Mouse (Mus musculus) midbrain, embryonic 15.5 days (tissue): ENCODE measurements around the gene Lims1. TPM values are rescaled to one million over a fixed set of nuclear protein-coding genes. Genes with fewer than 3 reads are reported as not detected.

ENCODE experiments used
- ATAC-seq: fragments of 200-750 bp; cut with Nextera tagmentation; replicated peaks from 2 replicates; pipeline ENCODE4 v1.8.0; 2017; ENCODE audit warnings: moderate TSS enrichment
- H3K27ac ChIP-seq: fragments of 300-500 bp; sonication (generic); 2 replicates; pipeline ENCODE4 v1.5.1; 2015; ENCODE audit warnings: mild to moderate bottlenecking, inconsistent platforms
- H3K27me3 ChIP-seq: fragments of 300-500 bp; sonication (generic); replicated peaks from 2 replicates; pipeline ENCODE4 v1.6.1; 2015; ENCODE audit warnings: inconsistent platforms
- H3K36me3 ChIP-seq: fragments of 300-500 bp; sonication (generic); replicated peaks from 2 replicates; pipeline ENCODE4 v1.6.1; 2015; ENCODE audit warnings: inconsistent platforms
- H3K4me1 ChIP-seq: fragments of 300-500 bp; sonication (generic); 2 replicates; pipeline ENCODE4 v1.6.1; 2015; ENCODE audit warnings: inconsistent platforms
- H3K4me2 ChIP-seq: fragments of 300-500 bp; sonication (generic); 2 replicates; pipeline ENCODE4 v1.6.1; 2015; ENCODE audit warnings: inconsistent platforms, mild to moderate bottlenecking, moderate library complexity
- H3K4me3 ChIP-seq: fragments of 300-500 bp; sonication (generic); 2 replicates; pipeline ENCODE4 v1.5.1; 2015; ENCODE audit warnings: mild to moderate bottlenecking, inconsistent platforms
- H3K9ac ChIP-seq: fragments of 300-500 bp; sonication (generic); 2 replicates; pipeline ENCODE4 v1.6.1; 2015; ENCODE audit warnings: mild to moderate bottlenecking, inconsistent platforms
- H3K9me3 ChIP-seq: fragments of 300-500 bp; sonication (generic); 2 replicates; pipeline ENCODE4 v1.6.1; 2016; ENCODE audit warnings: inconsistent platforms
- WGBS: fragments of 180-500 bp; shearing (Covaris S2); methylation state at CpG from one replicate; pipeline ENCODE4 v1.1.7; 2015; ENCODE audit warnings: mixed read lengths; 5-methylcytosine and 5-hydroxymethylcytosine counted together
- polyA plus RNA-seq: library from polyadenylated mRNA; unstranded; fragments of >200 nt; fragmentation: Nextera tagmentation; extraction: Ambion mirVana; gene quantifications from 2 replicates; pipeline ENCODE4 v1.2.1, GENCODE M21; 2015

The Lims1 gene
- polyA plus RNA-seq, 1 experiment from 2014 or later = 52.6 TPM

DNA sequence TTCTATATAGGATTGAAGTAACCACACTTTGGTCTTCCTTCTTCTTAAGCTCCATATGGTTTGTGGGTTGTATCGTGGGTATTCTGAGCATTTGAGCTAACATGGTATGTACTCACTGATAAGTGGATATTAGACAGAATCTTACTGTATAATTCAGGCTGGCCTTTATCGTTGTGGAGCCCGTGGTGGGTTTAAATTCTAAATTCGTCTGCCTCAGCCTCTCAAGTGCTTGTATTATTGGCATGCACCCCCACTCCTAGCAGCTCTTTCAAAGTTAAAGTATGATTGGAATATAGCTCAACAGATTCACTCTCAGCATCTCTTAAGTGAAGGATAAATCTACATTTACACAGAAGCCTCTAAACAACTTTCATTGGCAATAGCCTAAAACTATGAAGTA is 69.2 kb downstream of the Lims1 start:
- H3K4me2 ChIP-seq = no peak overlapping the region
- no peaks in the 10 kb centered on the region for H3K9me3 ChIP-seq
- no peak for ATAC-seq
- no peaks in the 10 kb centered on the region for H3K27me3 ChIP-seq
- H3K4me3 ChIP-seq = no peak overlapping the region
- no peaks in the 10 kb centered on the region for H3K36me3 ChIP-seq
- 91% methylated on average over 4 of the region's 4 CpGs for WGBS
- H3K4me1 ChIP-seq = peaks cover 6% of the 10 kb centered on the region; the same call in 1 of the 2 replicates
- no peak overlapping the region for H3K27ac ChIP-seq
- no peak overlapping the region for H3K9ac ChIP-seq

DNA sequence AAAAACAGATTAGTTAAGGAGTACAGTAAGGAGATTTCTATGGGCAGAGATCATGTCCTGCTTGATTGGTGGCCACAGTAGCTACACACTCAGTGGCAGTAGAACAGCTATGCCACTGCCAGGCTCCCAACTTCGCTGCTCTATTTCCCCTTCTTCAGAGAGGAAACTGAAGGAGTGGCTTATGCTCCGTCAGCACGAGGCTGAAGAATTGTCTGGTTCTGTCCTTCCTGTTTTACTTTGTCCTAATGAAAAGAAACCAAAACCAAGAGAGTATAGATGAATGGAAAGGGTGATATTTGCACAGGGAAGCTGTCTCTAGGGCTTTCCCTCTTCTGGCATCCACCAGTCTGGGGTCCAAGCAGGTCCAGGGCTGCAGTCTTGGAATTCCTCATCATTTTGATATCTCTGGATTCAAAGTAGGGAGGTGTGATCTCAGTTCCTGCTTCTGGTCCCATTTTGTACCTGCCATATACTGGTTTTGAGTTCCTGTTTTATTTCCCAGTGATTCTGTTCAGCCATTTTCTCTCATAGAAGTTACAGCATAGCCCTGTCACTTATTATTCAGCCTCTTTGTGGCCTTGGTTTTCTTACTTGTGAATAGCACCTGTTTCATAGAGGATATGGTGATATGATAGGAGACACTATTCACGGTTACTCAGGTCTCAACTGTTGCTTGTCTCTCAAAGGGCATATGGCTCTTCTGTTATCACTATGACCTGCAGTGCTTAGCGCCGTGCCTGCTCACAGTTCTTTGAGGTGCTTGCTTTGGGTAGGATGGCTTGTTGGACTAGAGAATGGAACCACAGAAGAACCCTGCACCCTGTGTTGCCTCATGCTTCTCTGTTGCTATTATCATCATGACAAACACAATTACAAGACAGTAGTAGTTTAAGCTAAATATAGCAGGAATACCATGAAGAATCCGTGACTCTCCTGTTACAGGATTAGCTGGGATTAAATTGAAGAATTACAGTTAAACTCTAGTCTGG is 70.1 kb downstream of the Lims1 start:
- H3K4me3 ChIP-seq = no peak overlapping the region
- H3K27ac ChIP-seq = no peak overlapping the region
- H3K4me1 ChIP-seq = peaks cover 6% of the 10 kb centered on the region; the same call in 1 of the 2 replicates
- H3K36me3 ChIP-seq = no peaks in the 10 kb centered on the region
- no peak overlapping the region for H3K9ac ChIP-seq
- H3K4me2 ChIP-seq = no peak overlapping the region
- 82% methylated on average over 7 of the region's 7 CpGs for WGBS
- ATAC-seq = no peak
- H3K27me3 ChIP-seq = no peaks in the 10 kb centered on the region
- no peaks in the 10 kb centered on the region for H3K9me3 ChIP-seq

DNA sequence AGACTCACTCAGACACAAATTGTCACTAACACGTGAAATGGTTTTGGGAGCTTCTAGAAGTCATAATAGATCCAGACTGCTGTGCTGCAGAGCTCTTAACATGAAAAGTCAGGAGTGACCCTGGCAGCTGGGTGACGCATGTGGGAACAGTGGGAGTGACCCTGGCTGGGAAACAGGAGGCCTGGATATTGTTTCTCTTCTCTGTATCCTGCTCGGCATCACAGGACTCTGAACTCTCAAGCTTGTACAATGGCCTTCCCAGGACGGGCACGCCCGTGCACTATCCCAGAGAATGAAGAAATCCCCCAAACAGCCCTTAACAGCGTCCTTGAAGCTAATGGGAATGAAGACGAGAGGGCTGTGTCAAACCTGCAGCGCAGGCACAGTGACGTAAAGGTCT is 70.9 kb downstream of the Lims1 start:
- no peaks in the 10 kb centered on the region for H3K27me3 ChIP-seq
- H3K9me3 ChIP-seq = no peaks in the 10 kb centered on the region
- no peaks in the 10 kb centered on the region for H3K36me3 ChIP-seq
- 0 out of 2 replicates have a peak, but pooled peaks have one; percentile 46 for ATAC-seq
- no peak overlapping the region for H3K9ac ChIP-seq
- no peak overlapping the region for H3K4me2 ChIP-seq
- WGBS = 64% methylated on average over 10 of the region's 10 CpGs
- no peak overlapping the region for H3K4me3 ChIP-seq
- H3K27ac ChIP-seq = no peak overlapping the region
- H3K4me1 ChIP-seq = peaks cover 6% of the 10 kb centered on the region; the same call in 1 of the 2 replicates

DNA sequence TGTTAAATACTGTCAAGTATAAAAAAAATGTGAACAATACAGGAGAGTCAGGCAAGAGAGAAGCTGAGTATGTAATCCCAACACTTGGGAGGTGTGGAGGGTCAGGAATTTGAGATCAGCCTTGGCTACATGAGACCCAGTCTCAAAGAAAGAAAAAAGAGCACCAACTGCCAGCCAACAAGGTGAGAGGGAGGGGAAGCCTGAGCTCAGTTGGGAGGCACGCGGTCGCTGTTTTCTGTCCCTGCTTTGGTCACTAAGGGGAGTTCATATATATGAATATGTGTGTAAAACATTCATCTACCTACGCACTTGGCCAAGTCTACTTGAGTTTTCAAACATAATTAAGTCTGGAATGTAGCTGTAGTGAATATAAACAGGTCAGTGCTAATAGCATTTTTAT is 72.0 kb downstream of the Lims1 start:
- WGBS = 89% methylated on average over 4 of the region's 4 CpGs
- no peak overlapping the region for H3K27ac ChIP-seq
- no peaks in the 10 kb centered on the region for H3K36me3 ChIP-seq
- ATAC-seq = no peak
- H3K9ac ChIP-seq = no peak overlapping the region
- no peaks in the 10 kb centered on the region for H3K27me3 ChIP-seq
- H3K4me2 ChIP-seq = no peak overlapping the region
- H3K9me3 ChIP-seq = no peaks in the 10 kb centered on the region
- no peak overlapping the region for H3K4me3 ChIP-seq
- H3K4me1 ChIP-seq = peaks cover 6% of the 10 kb centered on the region; the same call in 1 of the 2 replicates

DNA sequence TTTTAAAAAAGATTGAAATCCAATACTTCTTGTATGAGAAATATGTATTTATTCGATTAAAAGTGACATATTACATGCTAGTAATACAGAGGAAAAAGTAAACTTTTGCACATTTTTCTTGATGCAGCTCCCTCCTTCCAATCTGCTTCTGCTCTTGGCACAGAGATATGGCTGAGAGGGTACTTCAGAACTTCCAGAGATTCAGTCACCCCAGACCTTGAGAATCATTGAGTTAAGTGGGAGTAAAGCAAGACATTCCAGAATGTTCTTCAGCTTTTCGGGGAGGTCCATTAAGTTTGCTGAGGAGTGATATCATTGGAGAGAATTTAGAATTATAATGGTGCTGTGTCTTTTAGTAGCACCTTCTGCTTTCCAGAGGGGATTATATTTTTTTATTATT is 72.5 kb downstream of the Lims1 start:
- no peaks in the 10 kb centered on the region for H3K36me3 ChIP-seq
- H3K27me3 ChIP-seq = no peaks in the 10 kb centered on the region
- H3K4me2 ChIP-seq = no peak overlapping the region
- ATAC-seq = no peak
- 98% methylated on average over 2 of the region's 2 CpGs for WGBS
- H3K4me1 ChIP-seq = peaks cover 6% of the 10 kb centered on the region; the same call in 1 of the 2 replicates
- H3K9me3 ChIP-seq = no peaks in the 10 kb centered on the region
- H3K27ac ChIP-seq = no peak overlapping the region
- H3K4me3 ChIP-seq = no peak overlapping the region
- H3K9ac ChIP-seq = no peak overlapping the region

DNA sequence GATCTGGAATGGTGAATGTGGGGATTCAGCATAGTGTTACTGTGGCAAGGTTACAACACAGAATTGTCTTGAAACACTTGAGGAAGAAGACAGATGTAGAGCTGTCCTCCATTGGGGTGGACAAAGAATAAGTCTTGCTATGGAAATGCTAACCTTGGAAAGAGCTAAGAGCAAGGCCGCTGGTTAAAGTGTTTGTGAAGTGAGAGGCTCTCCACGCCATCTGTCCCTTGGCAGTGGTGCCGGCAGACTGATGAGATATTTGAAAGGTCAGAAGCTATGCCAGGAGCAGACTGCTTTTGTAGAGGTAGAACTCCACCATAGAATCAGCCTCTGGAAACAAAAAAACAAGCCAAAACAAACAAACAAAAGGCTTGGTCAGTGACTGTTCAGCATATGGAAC is 73.3 kb downstream of the Lims1 start:
- H3K4me2 ChIP-seq = no peak overlapping the region
- no peak overlapping the region for H3K9ac ChIP-seq
- ATAC-seq = no peak
- H3K4me1 ChIP-seq = peaks cover 6% of the 10 kb centered on the region; the same call in 1 of the 2 replicates
- no peaks in the 10 kb centered on the region for H3K27me3 ChIP-seq
- H3K36me3 ChIP-seq = peaks cover 3% of the 10 kb centered on the region; the same call in 1 of the 2 replicates
- no peak overlapping the region for H3K4me3 ChIP-seq
- no peak overlapping the region for H3K27ac ChIP-seq
- WGBS = 79% methylated on average over 3 of the region's 3 CpGs
- no peaks in the 10 kb centered on the region for H3K9me3 ChIP-seq

DNA sequence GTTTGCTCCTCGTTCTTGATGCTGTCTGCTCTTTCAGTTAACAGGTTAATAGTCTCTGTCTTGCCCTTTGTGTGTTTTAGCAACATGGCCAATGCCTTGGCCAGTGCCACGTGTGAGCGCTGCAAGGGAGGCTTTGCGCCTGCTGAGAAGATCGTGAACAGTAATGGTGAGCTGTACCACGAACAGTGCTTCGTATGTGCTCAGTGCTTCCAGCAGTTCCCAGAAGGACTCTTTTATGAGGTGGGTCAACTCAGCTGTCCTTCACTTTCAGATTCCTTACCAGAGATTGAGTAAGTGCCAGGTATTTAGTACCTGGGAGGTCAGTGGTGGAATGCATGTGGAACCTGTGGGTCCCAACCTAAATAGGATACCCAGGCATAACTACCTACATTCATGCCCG is 75.7 kb downstream of the Lims1 start:
- Histone ChIP-seq H3K27me3 (no peaks in the 10 kb centered on the region), H3K9me3 (no peaks in the 10 kb centered on the region), H3K4me3 (no peak overlapping the region), H3K4me1 (peaks cover 6% of the 10 kb centered on the region; the same call in 1 of the 2 replicates), H3K4me2 (no peak overlapping the region), H3K36me3 (peaks cover 3% of the 10 kb centered on the region; the same call in 1 of the 2 replicates), H3K9ac (no peak overlapping the region), H3K27ac (no peak overlapping the region)
- 95% methylated on average over 8 of the region's 8 CpGs for WGBS
- ATAC-seq = no peak

DNA sequence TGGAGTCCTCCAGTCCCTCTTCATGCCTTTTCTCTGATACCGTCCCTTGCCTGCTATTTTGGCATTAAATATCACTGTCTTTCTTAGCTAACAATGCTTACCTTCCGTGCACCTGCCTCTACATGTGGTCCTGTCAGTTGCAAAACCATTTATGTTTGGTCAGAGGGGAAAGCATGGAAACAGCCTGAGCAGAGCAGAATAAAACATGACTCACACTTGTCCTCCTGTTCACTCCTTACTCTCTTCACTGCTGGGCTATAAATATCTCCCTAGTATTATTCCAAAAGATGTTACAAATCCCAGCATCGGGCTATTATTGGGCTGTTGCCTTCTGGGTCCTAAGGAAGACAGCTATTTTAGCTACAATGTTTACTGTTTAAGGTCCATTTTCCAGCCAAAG is 78.6 kb downstream of the Lims1 start:
- H3K4me1 ChIP-seq = no peaks in the 10 kb centered on the region
- H3K27me3 ChIP-seq = no peaks in the 10 kb centered on the region
- H3K27ac ChIP-seq = no peak overlapping the region
- H3K4me3 ChIP-seq = no peak overlapping the region
- H3K36me3 ChIP-seq = peaks cover 3% of the 10 kb centered on the region; the same call in 1 of the 2 replicates
- no peak overlapping the region for H3K4me2 ChIP-seq
- ATAC-seq = no peak
- no peaks in the 10 kb centered on the region for H3K9me3 ChIP-seq
- no peak overlapping the region for H3K9ac ChIP-seq
- WGBS = 91% methylated on average over 3 of the region's 3 CpGs

DNA sequence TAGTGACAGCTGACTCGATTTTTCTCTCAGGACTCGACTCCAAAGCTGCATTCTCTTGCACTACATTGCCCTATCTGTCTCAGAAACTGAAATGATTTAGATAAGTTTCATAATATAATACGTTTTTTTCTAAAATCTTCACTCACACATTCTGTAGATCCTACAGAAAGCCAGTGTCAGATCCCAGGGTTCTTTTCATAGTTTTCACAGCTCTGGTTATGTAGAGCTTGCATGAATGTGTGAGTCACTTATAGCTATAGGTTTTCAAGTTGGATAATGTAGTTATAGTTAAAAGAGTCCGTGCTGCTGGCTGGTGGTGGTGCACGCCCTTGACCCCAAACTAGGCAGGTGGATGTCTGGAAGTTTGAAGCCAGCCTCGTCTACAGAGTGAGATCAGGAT is 81.4 kb downstream of the Lims1 start:
- WGBS = 97% methylated on average over 6 of the region's 6 CpGs
- H3K36me3 ChIP-seq = peaks cover 5% of the 10 kb centered on the region; the same call in 1 of the 2 replicates

DNA sequence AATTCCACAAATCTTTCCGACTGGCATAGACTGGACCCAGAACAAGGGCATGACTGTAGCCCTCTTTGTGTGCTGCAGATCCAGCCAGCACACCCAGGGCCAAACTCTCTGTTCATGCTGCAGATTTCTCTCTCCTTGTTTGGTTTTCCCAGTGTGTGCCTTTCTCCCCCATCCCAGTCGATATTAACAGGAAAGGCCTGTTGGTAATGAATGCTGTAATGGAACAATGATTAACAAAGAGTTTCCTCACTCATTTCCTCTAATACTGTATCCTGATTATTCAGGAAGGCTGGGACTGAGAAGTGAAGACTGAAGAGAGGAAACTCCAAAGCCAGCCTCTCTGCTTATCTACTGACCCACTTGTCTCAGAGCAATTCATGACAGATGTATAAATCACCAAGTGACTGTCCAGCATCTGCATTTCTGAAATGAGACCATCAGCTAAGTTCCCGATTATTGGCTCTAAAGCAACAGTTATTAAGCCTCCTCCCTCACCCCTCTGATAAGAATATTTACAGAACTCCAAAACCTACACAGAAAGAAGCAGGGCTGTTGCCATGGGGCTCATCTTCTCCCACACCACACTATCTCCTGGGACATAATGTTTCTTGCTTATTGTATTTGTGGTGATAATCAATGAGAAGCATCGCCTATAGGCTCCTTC is 82.2 kb downstream of the Lims1 start:
- H3K36me3 ChIP-seq = peaks cover 7% of the 10 kb centered on the region; the same call in 1 of the 2 replicates

More for the DNA sequence above, 81.4 kb downstream of the Lims1 start:
- Histone ChIP-seq H3K27me3 (no peaks in the 10 kb centered on the region), H3K4me1 (no peaks in the 10 kb centered on the region), H3K4me2 (no peak overlapping the region), H3K9ac (no peak overlapping the region), H3K4me3 (no peak overlapping the region), H3K9me3 (no peaks in the 10 kb centered on the region), H3K27ac (no peak overlapping the region)
- no peak for ATAC-seq

DNA sequence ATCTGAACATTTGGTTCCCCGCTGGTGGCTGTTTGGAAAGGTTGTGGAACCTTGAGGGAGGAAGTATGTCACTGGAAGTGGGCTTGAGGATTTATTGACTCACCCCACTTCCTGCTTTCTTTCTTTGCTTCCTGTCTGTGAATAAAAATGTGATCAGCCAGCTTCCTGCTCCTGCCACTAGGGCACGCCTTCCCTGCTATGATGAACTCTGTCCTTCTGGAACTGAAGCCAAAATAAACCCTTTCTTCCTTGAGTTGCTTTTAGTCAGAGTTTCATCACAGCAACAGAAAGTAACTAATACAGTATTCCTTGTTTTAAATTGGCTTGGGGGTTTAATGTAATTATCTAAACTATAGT is 82.7 kb downstream of the Lims1 start:
- no peak for ATAC-seq
- no peaks in the 10 kb centered on the region for H3K27me3 ChIP-seq
- H3K4me1 ChIP-seq = no peaks in the 10 kb centered on the region
- H3K4me3 ChIP-seq = no peak overlapping the region
- H3K36me3 ChIP-seq = peaks cover 6% of the 10 kb centered on the region; the same call in 1 of the 2 replicates
- no peak overlapping the region for H3K4me2 ChIP-seq
- H3K9me3 ChIP-seq = no peaks in the 10 kb centered on the region
- no peak overlapping the region for H3K27ac ChIP-seq
- WGBS = 87% methylated on average over 2 of the region's 2 CpGs
- no peak overlapping the region for H3K9ac ChIP-seq

More for the DNA sequence above, 82.2 kb downstream of the Lims1 start:
- no peaks in the 10 kb centered on the region for H3K4me1 ChIP-seq
- no peak overlapping the region for H3K4me3 ChIP-seq
- no peak overlapping the region for H3K4me2 ChIP-seq
- no peak overlapping the region for H3K27ac ChIP-seq
- ATAC-seq = no peak
- 88% methylated on average over 4 of the region's 4 CpGs for WGBS
- no peaks in the 10 kb centered on the region for H3K9me3 ChIP-seq
- no peak overlapping the region for H3K9ac ChIP-seq
- no peaks in the 10 kb centered on the region for H3K27me3 ChIP-seq

DNA sequence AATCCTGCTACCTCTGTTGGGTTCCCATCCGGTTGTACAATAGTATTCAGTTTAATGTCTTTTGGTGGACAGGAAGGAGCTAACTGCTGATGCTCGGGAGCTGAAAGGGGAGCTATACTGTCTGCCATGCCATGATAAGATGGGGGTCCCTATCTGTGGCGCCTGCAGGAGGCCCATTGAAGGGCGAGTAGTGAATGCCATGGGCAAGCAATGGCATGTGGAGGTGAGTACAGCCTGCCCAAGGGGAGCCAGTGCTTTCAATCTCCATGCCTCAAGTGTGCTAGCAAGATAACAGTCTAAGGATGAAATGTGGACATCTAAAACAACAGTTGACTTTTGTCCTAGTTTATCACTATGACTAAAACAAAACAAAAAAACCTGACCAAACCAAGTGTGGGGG is 89.1 kb downstream of the Lims1 start:
- 95% methylated on average over 4 of the region's 4 CpGs for WGBS
- ATAC-seq = no peak
- Histone ChIP-seq H3K4me2 (no peak overlapping the region), H3K27ac (no peak overlapping the region), H3K9me3 (no peaks in the 10 kb centered on the region), H3K27me3 (no peaks in the 10 kb centered on the region), H3K4me3 (no peak overlapping the region), H3K9ac (no peak overlapping the region), H3K4me1 (no peaks in the 10 kb centered on the region), H3K36me3 (peaks cover 13% of the 10 kb centered on the region)
